Mouse (Mus musculus) ES-E14 (cell line): ENCODE data around the gene March5. TPM values are rescaled to one million over a fixed set of nuclear protein-coding genes. Genes with fewer than 3 reads are reported as not detected.

Source experiments
- DNase-seq: peaks from one replicate; pipeline ENCODE4 v3.0.0-alpha.2; 2013; ENCODE audit warnings: low read depth, low spot score
- H3K27ac ChIP-seq: 2 replicates; pipeline ENCODE4 v1.5.1; 2012; ENCODE audit warnings: low read depth, mild to moderate bottlenecking, low read length, moderate library complexity, mixed read lengths; ENCODE audit not compliant: poor library complexity, insufficient read depth, severe bottlenecking
- H3K36me3 ChIP-seq: 2 replicates; pipeline ENCODE4 v1.6.1; 2012; ENCODE audit warnings: mild to moderate bottlenecking, low read length, moderate library complexity, mixed read lengths; ENCODE audit not compliant: control insufficient read depth, poor library complexity, insufficient read depth, severe bottlenecking
- H3K4me1 ChIP-seq, 2 experiments: fragments of 150-350 bp in 1 of 2; sonication (generic) in 1 of 2; 2 replicates each; pipeline ENCODE4 v1.6.1; 2012; ENCODE audit warnings: low read length in 2 of 2, mild to moderate bottlenecking in 1 of 2, mixed read lengths in 1 of 2; ENCODE audit not compliant: control insufficient read depth in 2 of 2, insufficient read depth in 2 of 2, poor library complexity in 1 of 2
- H3K4me3 ChIP-seq, 2 experiments: fragments of 150-350 bp in 1 of 2; sonication (generic) in 1 of 2; 2 replicates each; pipeline ENCODE4 v1.5.1; 2012; ENCODE audit warnings: low read length in 2 of 2, low read depth in 1 of 2, mild to moderate bottlenecking in 1 of 2, mixed read lengths in 1 of 2; ENCODE audit not compliant: insufficient read depth in 1 of 2, poor library complexity in 1 of 2, severe bottlenecking in 1 of 2
- H3K9ac ChIP-seq: 2 replicates; pipeline ENCODE4 v1.6.1; 2012; ENCODE audit warnings: low read depth, mild to moderate bottlenecking, low read length, mixed read lengths; ENCODE audit not compliant: poor library complexity, insufficient read depth, severe bottlenecking
- H3K9me3 ChIP-seq: fragments of 150-350 bp; sonication (generic); 2 replicates; pipeline ENCODE4 v1.6.1; 2012; ENCODE audit warnings: low read depth, mild to moderate bottlenecking, low read length; ENCODE audit not compliant: control insufficient read depth, insufficient read depth
- CHD2 ChIP-seq: IDR thresholded peaks from 2 replicates; pipeline ENCODE4 v1.6.1; 2014; ENCODE audit warnings: mild to moderate bottlenecking, low read depth, low read length, inconsistent platforms
- HCFC1 ChIP-seq: IDR thresholded peaks from 2 replicates; pipeline ENCODE4 v1.6.1; 2012; ENCODE audit warnings: low read length, inconsistent platforms, borderline replicate concordance; ENCODE audit not compliant: insufficient read depth
- MAFK ChIP-seq: IDR thresholded peaks from 2 replicates; pipeline ENCODE4 v1.6.1; 2014; ENCODE audit warnings: mild to moderate bottlenecking, low read depth, low read length, inconsistent platforms; ENCODE audit not compliant: insufficient read depth
- ZC3H11A ChIP-seq: IDR thresholded peaks from 2 replicates; pipeline ENCODE4 v1.6.1; 2012; ENCODE audit warnings: low read depth, mild to moderate bottlenecking, inconsistent platforms, low read length, borderline replicate concordance
- ZNF384 ChIP-seq: IDR thresholded peaks from 2 replicates; pipeline ENCODE4 v1.6.1; 2012; ENCODE audit warnings: low read depth, low read length, inconsistent platforms
- in situ Hi-C, 2 experiments: fragments of 600-800 bp; cut with MboI; formaldehyde crosslinking; loops; one replicate each; pipeline ENCODE4 v1.15.1; 2025; ENCODE audit warnings: low sequenced_read_pairs in 2 of 2, inconsistent platforms in 1 of 2; ENCODE audit not compliant: unreplicated experiment in 2 of 2
- total RNA-seq: library from RNA; depleted of rRNA; stranded (reverse); fragments of 300-350 nt; gene quantifications from 2 replicates; pipeline ENCODE4 v1.2.3, GENCODE M21; 2012

March5 gene
- total RNA-seq, 1 experiment = 104 TPM

- H3K4me1 ChIP-seq = peaks cover 0 to 2% of the 10 kb centered on the region in 2 experiments; a peak in 3 of 4 replicates
- H3K36me3 ChIP-seq = no peaks in the 10 kb centered on the region
- in situ Hi-C loops = no loop called here
- no peak overlapping the region for H3K27ac ChIP-seq
- H3K9me3 ChIP-seq = no peaks in the 10 kb centered on the region
- peak overlapping the region; percentile 48 to 53 for H3K4me3 ChIP-seq
- TF ChIP-seq MAFK (no peak), ZNF384 (no peak), ZC3H11A (no peak), HCFC1 (no peak), CHD2 (no peak)
- no peak for DNase-seq
- H3K9ac ChIP-seq = peak overlapping the region; percentile 2
Observed at GRCm38 (mm10) chr19:37233561-37234539, 26.5 kb downstream of the March5 start.

GRCm38 (mm10) chr19:37235818-37236217 is 28.5 kb downstream of the March5 start:
- H3K9me3 ChIP-seq = no peaks in the 10 kb centered on the region
- DNase-seq = no peak
- H3K36me3 ChIP-seq = no peaks in the 10 kb centered on the region
- H3K27ac ChIP-seq = no peak overlapping the region
- TF ChIP-seq CHD2 = no peak
- no peak for TF ChIP-seq ZC3H11A
- no peak for TF ChIP-seq ZNF384
- TF ChIP-seq MAFK = no peak
- TF ChIP-seq HCFC1 = no peak
- H3K4me1 ChIP-seq = peaks cover 0 to 4% of the 10 kb centered on the region in 2 experiments; a peak in 3 of 4 replicates
- H3K4me3 ChIP-seq = no peak overlapping the region
- no peak overlapping the region for H3K9ac ChIP-seq
- in situ Hi-C loops = no loop called here

- no peak for DNase-seq
- in situ Hi-C loops = no loop called here
- TF ChIP-seq ZC3H11A (no peak), ZNF384 (no peak), MAFK (no peak), CHD2 (no peak), HCFC1 (no peak)
- no peaks in the 10 kb centered on the region for H3K9me3 ChIP-seq
- H3K36me3 ChIP-seq = no peaks in the 10 kb centered on the region
- no peak overlapping the region for H3K27ac ChIP-seq
- H3K9ac ChIP-seq = no peak overlapping the region
- H3K4me1 ChIP-seq = peaks cover 0 to 4% of the 10 kb centered on the region in 2 experiments; a peak in 3 of 4 replicates
- no peak overlapping the region for H3K4me3 ChIP-seq
Observed at GRCm38 (mm10) chr19:37237306-37237705, 30.0 kb downstream of the March5 start.

GRCm38 (mm10) chr19:37237712-37238437 is 30.5 kb downstream of the March5 start:
- no peak overlapping the region for H3K27ac ChIP-seq
- no peak for TF ChIP-seq HCFC1
- TF ChIP-seq ZC3H11A = no peak
- TF ChIP-seq MAFK = no peak
- no peak for TF ChIP-seq CHD2
- TF ChIP-seq ZNF384 = no peak
- DNase-seq = no peak
- H3K36me3 ChIP-seq = no peaks in the 10 kb centered on the region
- H3K4me1 ChIP-seq = peaks cover 0 to 4% of the 10 kb centered on the region in 2 experiments; a peak in 3 of 4 replicates
- peak overlapping the region in 1 of 2 experiments; percentile 32; a peak in 2 of 4 replicates for H3K4me3 ChIP-seq
- no peaks in the 10 kb centered on the region for H3K9me3 ChIP-seq
- H3K9ac ChIP-seq = no peak overlapping the region
- in situ Hi-C loops = no loop called here
